Mouse (Mus musculus) brown adipose tissue, adult 24 weeks (tissue): ENCODE data around the gene Zcchc24. TPM values are rescaled to one million over a fixed set of nuclear protein-coding genes. Genes with fewer than 3 reads are reported as not detected.

ENCODE experiments used
- H3K27ac ChIP-seq: fragments of 200-500 bp; replicated peaks from 2 replicates; pipeline ENCODE4 v1.5.1; 2012; ENCODE audit warnings: low read depth, mild to moderate bottlenecking, low read length
- H3K4me1 ChIP-seq: fragments of 200-500 bp; 2 replicates; pipeline ENCODE4 v1.6.1; 2012; ENCODE audit warnings: low read length, mixed read lengths; ENCODE audit not compliant: control insufficient read depth, insufficient read depth, insufficient read length
- H3K4me3 ChIP-seq: fragments of 200-500 bp; 2 replicates; pipeline ENCODE4 v1.5.1; 2012; ENCODE audit warnings: low read depth, mild to moderate bottlenecking, low read length, moderate library complexity; ENCODE audit not compliant: insufficient read depth
- polyA plus RNA-seq: library from polyadenylated mRNA; stranded (reverse); fragments of >200 nt; gene quantifications from 2 replicates; pipeline ENCODE4 v1.2.4, GENCODE M21; 2012; ENCODE audit not compliant: missing spikeins, insufficient read depth, insufficient read length

Gene Zcchc24
- polyA plus RNA-seq, 1 experiment = 42.1 TPM

GRCm38 (mm10) chr14:25746971-25747945 lies 21.6 kb downstream of the Zcchc24 start:
- H3K4me1 ChIP-seq = peaks cover 21% of the 10 kb centered on the region
- H3K27ac ChIP-seq = no peak overlapping the region
- H3K4me3 ChIP-seq = no peak overlapping the region

GRCm38 (mm10) chr14:25746371-25746770 lies 22.5 kb downstream of the Zcchc24 start:
- Histone ChIP-seq H3K4me1 (peaks cover 21% of the 10 kb centered on the region), H3K4me3 (no peak overlapping the region), H3K27ac (no peak overlapping the region; the same call in 1 of the 2 replicates)

GRCm38 (mm10) chr14:25745365-25746184 lies 23.3 kb downstream of the Zcchc24 start:
- no peak overlapping the region for H3K27ac ChIP-seq
- H3K4me1 ChIP-seq = peaks cover 21% of the 10 kb centered on the region
- H3K4me3 ChIP-seq = no peak overlapping the region

GRCm38 (mm10) chr14:25742943-25743342 lies 25.9 kb downstream of the Zcchc24 start:
- Histone ChIP-seq H3K27ac (no peak overlapping the region), H3K4me3 (no peak overlapping the region), H3K4me1 (peaks cover 9% of the 10 kb centered on the region)

GRCm38 (mm10) chr14:25741840-25742367 lies 26.9 kb downstream of the Zcchc24 start:
- H3K27ac ChIP-seq = no peak overlapping the region
- H3K4me3 ChIP-seq = no peak overlapping the region
- peaks cover 14% of the 10 kb centered on the region for H3K4me1 ChIP-seq

- Histone ChIP-seq H3K4me1 (peaks cover 16% of the 10 kb centered on the region), H3K27ac (no peak overlapping the region), H3K4me3 (no peak overlapping the region)
These were observed 27.6 kb downstream of the Zcchc24 start for GRCm38 (mm10) chr14:25741211-25741610.

GRCm38 (mm10) chr14:25739957-25740565 lies 28.8 kb downstream of the Zcchc24 start:
- Histone ChIP-seq H3K4me3 (no peak overlapping the region), H3K27ac (no peak overlapping the region), H3K4me1 (peaks cover 27% of the 10 kb centered on the region)

- H3K4me1 ChIP-seq = peaks cover 36% of the 10 kb centered on the region
These were observed 30.2 kb downstream of the Zcchc24 start for GRCm38 (mm10) chr14:25738591-25739001.

GRCm38 (mm10) chr14:25736589-25736988 lies 32.2 kb downstream of the Zcchc24 start:
- H3K27ac ChIP-seq = peak overlapping the region; percentile 54
- no peak overlapping the region for H3K4me3 ChIP-seq
- H3K4me1 ChIP-seq = peaks cover 36% of the 10 kb centered on the region

More at GRCm38 (mm10) chr14:25738591-25739001, 30.2 kb downstream of the Zcchc24 start:
- Histone ChIP-seq H3K4me3 (no peak overlapping the region), H3K27ac (no peak overlapping the region)

GRCm38 (mm10) chr14:25736140-25736539 lies 32.7 kb downstream of the Zcchc24 start:
- Histone ChIP-seq H3K27ac (peak overlapping the region; percentile 54), H3K4me1 (peaks cover 36% of the 10 kb centered on the region), H3K4me3 (no peak overlapping the region)

- H3K27ac ChIP-seq = peak overlapping the region; percentile 54
- peaks cover 36% of the 10 kb centered on the region for H3K4me1 ChIP-seq
- no peak overlapping the region for H3K4me3 ChIP-seq
These were observed 33.8 kb downstream of the Zcchc24 start for GRCm38 (mm10) chr14:25734736-25735716.

GRCm38 (mm10) chr14:25727149-25727510 lies 41.7 kb downstream of the Zcchc24 start:
- H3K4me1 ChIP-seq = peaks cover 20% of the 10 kb centered on the region
- H3K27ac ChIP-seq = no peak overlapping the region
- H3K4me3 ChIP-seq = no peak overlapping the region

- H3K4me3 ChIP-seq = no peak overlapping the region
- H3K4me1 ChIP-seq = peaks cover 20% of the 10 kb centered on the region
- no peak overlapping the region for H3K27ac ChIP-seq
These were observed 42.4 kb downstream of the Zcchc24 start for GRCm38 (mm10) chr14:25726226-25727148.
